Mouse (Mus musculus) embryonic fibroblast, embryonic 13.5 days (primary cell): ENCODE measurements at regions not wholly inside any gene's neighbourhood (a gene's known extent, or its start where the extent isn't known, plus 50 kb on each side); places are given as distances from the start of the nearest gene placed in this dataset.

Experiments used
- CTCF ChIP-seq: IDR thresholded peaks from 2 replicates; pipeline ENCODE4 v1.5.1; 2011; ENCODE audit warnings: mild to moderate bottlenecking, control low read depth, low read length, moderate library complexity, borderline replicate concordance; ENCODE audit not compliant: insufficient read depth
- POLR2A ChIP-seq: IDR thresholded peaks from 2 replicates; pipeline ENCODE4 v1.6.1; 2011; ENCODE audit warnings: low read depth, mild to moderate bottlenecking, control low read depth, low read length, moderate library complexity

DNA sequence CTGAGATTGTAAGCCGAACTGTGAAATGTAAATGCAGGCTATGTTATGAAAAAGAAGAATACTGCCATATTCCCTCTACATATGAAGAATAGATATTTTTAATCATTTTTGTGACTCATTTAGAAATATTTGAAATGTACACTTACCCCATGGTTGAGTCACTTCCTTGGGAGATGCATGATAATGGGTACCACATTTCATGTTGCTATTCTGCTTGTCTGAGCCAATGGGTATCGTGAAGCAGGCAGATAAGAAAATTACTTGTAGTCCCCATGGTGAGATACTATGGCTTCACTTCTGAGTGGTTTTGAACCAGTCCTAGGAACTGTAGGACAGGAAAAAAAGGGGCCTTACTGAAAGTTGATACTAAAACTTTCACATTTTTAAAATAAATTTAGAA lies 506.2 kb upstream of the Lcorl start:
- TF ChIP-seq CTCF (no peak), POLR2A (no peak)
